Mouse (Mus musculus) heart, adult 2 months (tissue): Measurements from ENCODE around the gene Sp7. TPM values are rescaled to one million over a fixed set of nuclear protein-coding genes. Genes with fewer than 3 reads are reported as not detected.

Experiments
- DNase-seq, 2 experiments: peaks; one replicate each; pipeline ENCODE4 v3.0.0; 2021
- H3K27ac ChIP-seq: fragments of 200-600 bp; 2 replicates; pipeline ENCODE4 v1.8.1; 2022
- H3K27me3 ChIP-seq: fragments of 200-500 bp; 2 replicates; pipeline ENCODE4 v1.6.1; 2012; ENCODE audit warnings: mild to moderate bottlenecking, low read length, inconsistent platforms, mixed read lengths; ENCODE audit not compliant: control insufficient read depth, insufficient read depth
- H3K36me3 ChIP-seq: fragments of 200-500 bp; 2 replicates; pipeline ENCODE4 v1.6.1; 2012; ENCODE audit warnings: low read length, inconsistent platforms; ENCODE audit not compliant: control insufficient read depth, insufficient read depth
- H3K4me1 ChIP-seq: fragments of 200-500 bp; 2 replicates; pipeline ENCODE4 v1.6.1; 2011; ENCODE audit warnings: low read length; ENCODE audit not compliant: control insufficient read depth, insufficient read depth
- H3K4me3 ChIP-seq: fragments of 200-600 bp; 2 replicates; pipeline ENCODE4 v1.8.1; 2022
- H3K79me2 ChIP-seq: fragments of 200-500 bp; replicated peaks from 2 replicates; pipeline ENCODE4 v1.6.1; 2012; ENCODE audit warnings: mild to moderate bottlenecking, inconsistent platforms, low read length, moderate library complexity, mixed read lengths; ENCODE audit not compliant: control insufficient read depth, insufficient read depth
- H3K9ac ChIP-seq: fragments of 200-500 bp; 2 replicates; pipeline ENCODE4 v1.6.1; 2012; ENCODE audit warnings: low read depth, mild to moderate bottlenecking, control low read depth, inconsistent platforms, low read length, mixed read lengths
- CTCF ChIP-seq: fragments of 200-600 bp; IDR thresholded peaks from 2 replicates; pipeline ENCODE4 v1.8.1; 2022; ENCODE audit warnings: antibody characterized with exemption, mild to moderate bottlenecking, moderate library complexity
- EP300 ChIP-seq: fragments of 200-500 bp; IDR thresholded peaks from 2 replicates; pipeline ENCODE4 v1.6.1; 2011; ENCODE audit warnings: low read depth, low read length, control low read depth; ENCODE audit not compliant: insufficient read depth
- POLR2A ChIP-seq: fragments of 200-500 bp; IDR thresholded peaks from 2 replicates; pipeline ENCODE4 v1.6.1; 2011; ENCODE audit warnings: mild to moderate bottlenecking, low read depth, low read length, control low read depth; ENCODE audit not compliant: insufficient read depth
- WGBS: fragments of 180-500 bp; shearing (Covaris S2); methylation state at CpG from one replicate; pipeline ENCODE4 v1.1.7; 2018; 5-methylcytosine and 5-hydroxymethylcytosine counted together
- intact Hi-C: fragments of 180-260 bp; cut with DNase I; formaldehyde crosslinking; loops from one replicate; pipeline ENCODE4 v1.15.1; 2025
- polyA plus RNA-seq: library from polyadenylated mRNA; depleted of rRNA; stranded (reverse); fragments of >200 nt; gene quantifications from 2 replicates; pipeline ENCODE4 v1.2.3, GENCODE M21; 2012; rRNA removed
- total RNA-seq, 2 experiments: library from RNA; stranded (reverse); gene quantifications; 2 replicates each; pipeline ENCODE4 v1.2.3; 2021

Gene Sp7
- total and polyA plus RNA-seq, 3 experiments: not detected

- no peaks in the 10 kb centered on the region for H3K27me3 ChIP-seq
- no peak overlapping the region for H3K9ac ChIP-seq
- H3K4me1 ChIP-seq: peaks cover 2% of the 10 kb centered on the region
- no peaks in the 10 kb centered on the region for H3K36me3 ChIP-seq
- H3K27ac ChIP-seq: peak overlapping the region; percentile 62
- DNase-seq: peak in 1 of 2 experiments; percentile 21
- 78% methylated on average over 12 of the region's 12 CpGs for WGBS
- H3K79me2 ChIP-seq: no peaks in the 10 kb centered on the region
- intact Hi-C loops: no loop called here
- no peak for TF ChIP-seq EP300
- peak; percentile 38 for TF ChIP-seq CTCF
- H3K4me3 ChIP-seq: peak overlapping the region; percentile 51
These were observed 42.1 kb downstream of the Sp7 start for GRCm38 (mm10) chr15:102324654-102325473.

GRCm38 (mm10) chr15:102316263-102316662 lies 50.7 kb downstream of the Sp7 start:
- intact Hi-C loops: loop anchor here (1.0 to 5.0 kb wide), 3 partner anchors 29 to 139 kb away; no protein-coding TSS in a partner anchor
- peak overlapping the region; percentile 55; the same call in 1 of the 2 replicates for H3K27ac ChIP-seq
- no peaks in the 10 kb centered on the region for H3K36me3 ChIP-seq
- H3K27me3 ChIP-seq: no peaks in the 10 kb centered on the region
- TF ChIP-seq CTCF (peak; percentile 92), POLR2A (no peak), EP300 (peak; percentile 85)
- peaks cover 2% of the 10 kb centered on the region; the same call in 1 of the 2 replicates for H3K4me1 ChIP-seq
- no peaks in the 10 kb centered on the region for H3K79me2 ChIP-seq
- H3K4me3 ChIP-seq: no peak overlapping the region
- DNase-seq: peak; percentile 72 to 73
- 86% methylated on average over 6 of the region's 6 CpGs for WGBS
- H3K9ac ChIP-seq: no peak overlapping the region

DNA sequence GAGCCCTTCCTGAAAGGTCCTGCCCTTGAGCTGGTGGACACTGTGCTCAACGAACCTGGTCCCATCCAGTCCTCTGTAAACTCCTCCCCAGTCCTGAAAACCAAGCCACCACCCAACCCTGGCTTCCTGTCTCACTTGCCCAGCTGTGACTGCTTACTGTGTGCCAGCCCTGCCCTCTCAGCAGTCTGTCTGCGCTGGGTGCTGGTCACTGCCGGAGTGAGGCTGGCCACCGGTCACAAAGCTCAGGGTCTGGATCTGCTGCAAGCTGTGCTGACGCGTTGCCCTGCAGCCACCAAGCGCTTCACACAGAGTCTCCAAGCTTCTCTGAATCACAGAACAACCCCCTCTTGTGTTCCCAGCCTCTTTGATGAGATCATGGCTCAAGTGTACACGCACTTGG lies 51.7 kb downstream of the Sp7 start:
- intact Hi-C loops: loop anchor here (5.0 kb wide), 1 partner anchor 138 kb away; no protein-coding TSS in a partner anchor
- WGBS: 67% methylated on average over 8 of the region's 8 CpGs
- peak; percentile 62 for TF ChIP-seq POLR2A
- TF ChIP-seq EP300: 0 out of 2 replicates have a peak, but pooled peaks have one; percentile 16
- no peak for TF ChIP-seq CTCF
- peak overlapping the region; percentile 55 for H3K27ac ChIP-seq
- peak; percentile 58 to 66 for DNase-seq
- H3K27me3 ChIP-seq: no peaks in the 10 kb centered on the region
- no peak overlapping the region for H3K9ac ChIP-seq
- H3K36me3 ChIP-seq: no peaks in the 10 kb centered on the region
- H3K4me1 ChIP-seq: peaks cover 3% of the 10 kb centered on the region
- H3K79me2 ChIP-seq: no peaks in the 10 kb centered on the region
- no peak overlapping the region for H3K4me3 ChIP-seq

DNA sequence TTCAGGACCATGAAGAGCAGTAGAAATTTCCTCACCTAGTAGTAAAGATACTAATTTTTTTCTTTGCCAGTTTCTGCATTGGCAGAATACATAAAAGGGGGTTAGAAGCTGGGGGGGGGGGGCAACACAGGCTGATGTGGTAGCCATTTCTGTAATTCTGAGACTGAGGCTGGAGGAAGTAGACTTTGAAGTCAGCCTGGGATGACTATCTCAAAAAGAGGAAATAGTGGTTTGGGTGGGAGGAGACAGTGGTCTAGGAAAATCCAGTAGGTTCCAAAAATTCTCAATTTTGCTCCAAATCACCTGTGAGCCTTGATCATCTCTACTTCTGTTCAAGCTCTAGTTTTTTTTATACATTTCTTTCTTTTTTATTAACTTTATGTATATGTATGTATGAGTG lies 55.5 kb downstream of the Sp7 start:
- no peak for DNase-seq
- TF ChIP-seq POLR2A (no peak), EP300 (no peak), CTCF (no peak)

GRCm38 (mm10) chr15:102310074-102310845 lies 56.7 kb downstream of the Sp7 start:
- DNase-seq: peak; percentile 78 to 82
- TF ChIP-seq EP300 (peak; percentile 43; the same call in 1 of the 2 replicates), CTCF (no peak), POLR2A (no peak)
- no peaks in the 10 kb centered on the region for H3K79me2 ChIP-seq
- peaks cover 5% of the 10 kb centered on the region for H3K4me1 ChIP-seq
- H3K27ac ChIP-seq: peak overlapping the region; percentile 52
- WGBS: 30% methylated on average over 10 of the region's 10 CpGs
- intact Hi-C loops: no loop called here
- no peaks in the 10 kb centered on the region for H3K36me3 ChIP-seq
- H3K9ac ChIP-seq: no peak overlapping the region
- H3K4me3 ChIP-seq: no peak overlapping the region
- no peaks in the 10 kb centered on the region for H3K27me3 ChIP-seq

More for the DNA sequence above, 55.5 kb downstream of the Sp7 start:
- Histone ChIP-seq H3K27me3 (no peaks in the 10 kb centered on the region), H3K27ac (no peak overlapping the region), H3K36me3 (no peaks in the 10 kb centered on the region), H3K4me1 (peaks cover 5% of the 10 kb centered on the region), H3K9ac (no peak overlapping the region), H3K4me3 (no peak overlapping the region), H3K79me2 (no peaks in the 10 kb centered on the region)
- intact Hi-C loops: no loop called here

DNA sequence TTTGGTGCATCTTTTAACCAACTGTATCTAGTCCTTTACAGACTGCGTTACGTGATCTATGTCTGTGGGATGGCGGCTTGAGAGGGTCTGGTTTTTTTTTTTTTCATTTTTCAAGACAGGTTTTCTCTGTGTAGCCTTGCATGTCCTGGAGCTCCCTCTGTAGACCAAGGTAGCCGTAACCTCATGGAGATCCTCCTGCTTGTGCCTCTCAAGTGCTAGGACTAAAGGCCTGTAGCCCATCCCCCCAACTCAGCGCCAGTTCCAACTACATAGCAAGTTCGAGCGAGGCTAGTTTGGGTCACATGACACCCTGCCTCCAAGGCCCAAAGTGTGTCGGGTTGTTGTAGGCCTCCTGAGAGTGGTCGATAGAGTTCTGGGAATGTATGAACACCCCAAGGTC lies 58.3 kb downstream of the Sp7 start:
- intact Hi-C loops: no loop called here
- Histone ChIP-seq H3K79me2 (no peaks in the 10 kb centered on the region), H3K4me3 (no peak overlapping the region), H3K36me3 (no peaks in the 10 kb centered on the region), H3K9ac (no peak overlapping the region), H3K27ac (no peak overlapping the region), H3K27me3 (no peaks in the 10 kb centered on the region), H3K4me1 (peaks cover 3% of the 10 kb centered on the region)
- WGBS: 87% methylated on average over 9 of the region's 9 CpGs
- DNase-seq: no peak
- TF ChIP-seq CTCF: no peak
- no peak for TF ChIP-seq POLR2A
- no peak for TF ChIP-seq EP300

Other genes starting within 250 kb of the Sp7 start
- 10 to 100 TPM; 13.4 to 14.2 TPM for gene Spryd3, start 230.9 kb downstream of the Sp7 start, total RNA-seq
- gene Spryd3, start 230.9 kb downstream of the Sp7 start, polyA plus RNA-seq: 23.1 and 24.2 TPM in 2 replicates
- gene Igfbp6, start 222.8 kb downstream of the Sp7 start, total RNA-seq: 10 to 100 TPM; 28.9 to 31.7 TPM
- 47.6 and 56.1 TPM in 2 replicates for gene Igfbp6, start 222.8 kb downstream of the Sp7 start, polyA plus RNA-seq
- gene Soat2, start 216.7 kb downstream of the Sp7 start, total RNA-seq: under 1 TPM in 1 of 2 experiments, not detected in 1; 0.09 TPM
- 0.12 and 0.16 TPM in 2 replicates for gene Soat2, start 216.7 kb downstream of the Sp7 start, polyA plus RNA-seq
- 10 to 100 TPM; 31.6 to 32.8 TPM for gene Zfp740, start 163.9 kb downstream of the Sp7 start, total RNA-seq
- 16.2 and 29.9 TPM in 2 replicates for gene Zfp740, start 163.9 kb downstream of the Sp7 start, polyA plus RNA-seq
- 10 to 100 TPM; 13.1 to 15.6 TPM for gene Csad, start 162.5 kb downstream of the Sp7 start, total RNA-seq
- gene Csad, start 162.5 kb downstream of the Sp7 start, polyA plus RNA-seq: 33.4 and 42.1 TPM in 2 replicates
- gene Itgb7, start 135.2 kb downstream of the Sp7 start, total RNA-seq: 1 to 10 TPM; 1.5 to 2.0 TPM
- gene Itgb7, start 135.2 kb downstream of the Sp7 start, polyA plus RNA-seq: 2.4 and 4.6 TPM in 2 replicates
- 10 to 100 TPM; 18.1 to 20.3 TPM for gene Rarg, start 109.7 kb downstream of the Sp7 start, total RNA-seq
- gene Rarg, start 109.7 kb downstream of the Sp7 start, polyA plus RNA-seq: 19.9 and 26.9 TPM in 2 replicates
- gene Gm9918, start 96.6 kb downstream of the Sp7 start, total RNA-seq: not detected
- 0.06 TPM in 1 of 2 replicates, not detected in the other for gene Gm9918, start 96.6 kb downstream of the Sp7 start, polyA plus RNA-seq
- gene Mfsd5, start 87.7 kb downstream of the Sp7 start, total RNA-seq: 10 to 100 TPM; 17.0 to 19.4 TPM
- 37.8 and 47.9 TPM in 2 replicates for gene Mfsd5, start 87.7 kb downstream of the Sp7 start, polyA plus RNA-seq
- gene Espl1, start 70.9 kb downstream of the Sp7 start, total RNA-seq: 1 to 10 TPM; 1.0 to 1.4 TPM
- 1.6 and 2.4 TPM in 2 replicates for gene Espl1, start 70.9 kb downstream of the Sp7 start, polyA plus RNA-seq
- gene Pfdn5, start 41.1 kb downstream of the Sp7 start, total RNA-seq: 100 to 1,000 TPM; 287 to 351 TPM
- gene Pfdn5, start 41.1 kb downstream of the Sp7 start, polyA plus RNA-seq: 82.0 and 160 TPM in 2 replicates
- gene Myg1, start 35.5 kb downstream of the Sp7 start, total RNA-seq: 10 to 100 TPM; 19.0 to 24.1 TPM
- 27.8 and 36.7 TPM in 2 replicates for gene Myg1, start 35.5 kb downstream of the Sp7 start, polyA plus RNA-seq
- gene Aaas, start 16.4 kb downstream of the Sp7 start, total RNA-seq: 10 to 100 TPM; 10.8 to 13.2 TPM
- gene Aaas, start 16.4 kb downstream of the Sp7 start, polyA plus RNA-seq: 22.1 and 26.2 TPM in 2 replicates
- gene Sp1, start 39.0 kb upstream of the Sp7 start, total RNA-seq: 10 to 100 TPM; 36.5 to 41.5 TPM
- gene Sp1, start 39.0 kb upstream of the Sp7 start, polyA plus RNA-seq: 9.6 and 17.3 TPM in 2 replicates
- under 1 TPM; 0.36 to 0.60 TPM for gene Amhr2, start 78.2 kb upstream of the Sp7 start, total RNA-seq
- 0.31 and 0.44 TPM in 2 replicates for gene Amhr2, start 78.2 kb upstream of the Sp7 start, polyA plus RNA-seq
- gene Prr13, start 91.8 kb upstream of the Sp7 start, total RNA-seq: 10 to 100 TPM; 22.8 to 23.2 TPM
- gene Prr13, start 91.8 kb upstream of the Sp7 start, polyA plus RNA-seq: 75.5 and 78.4 TPM in 2 replicates
- gene Pcbp2, start 103.4 kb upstream of the Sp7 start, total RNA-seq: 100 to 1,000 TPM; 442 to 494 TPM
- gene Pcbp2, start 103.4 kb upstream of the Sp7 start, polyA plus RNA-seq: 384 and 453 TPM in 2 replicates
- gene Gm10337, start 136.5 kb upstream of the Sp7 start, total RNA-seq: not detected
- not detected in 2 replicates for gene Gm10337, start 136.5 kb upstream of the Sp7 start, polyA plus RNA-seq
- 1 to 10 TPM; 2.1 to 2.4 TPM for gene Map3k12, start 149.9 kb upstream of the Sp7 start, total RNA-seq
- 4.1 and 5.5 TPM in 2 replicates for gene Map3k12, start 149.9 kb upstream of the Sp7 start, polyA plus RNA-seq
- 10 to 100 TPM; 37.4 to 43.6 TPM for gene Tarbp2, start 151.0 kb upstream of the Sp7 start, total RNA-seq
- 79.2 and 85.0 TPM in 2 replicates for gene Tarbp2, start 151.0 kb upstream of the Sp7 start, polyA plus RNA-seq
- gene Npff, start 157.8 kb upstream of the Sp7 start, total RNA-seq: 1 to 10 TPM in 1 of 2 experiments, under 1 TPM in 1; 0.50 to 1.4 TPM
- gene Npff, start 157.8 kb upstream of the Sp7 start, polyA plus RNA-seq: 5.1 and 6.3 TPM in 2 replicates